Mouse (Mus musculus) bone marrow, adult 2 months (tissue): Measurements from ENCODE around the gene Ubqln2.

Experiments
- CTCF ChIP-seq: fragments of 200-500 bp; IDR thresholded peaks from 2 replicates; pipeline ENCODE4 v1.5.1; 2011; ENCODE audit warnings: low read length, control low read depth; ENCODE audit not compliant: control insufficient read depth, insufficient read depth
- POLR2A ChIP-seq: fragments of 200-500 bp; IDR thresholded peaks from 2 replicates; pipeline ENCODE4 v1.6.1; 2011; ENCODE audit warnings: low read depth, mild to moderate bottlenecking, control low read depth, low read length, borderline replicate concordance; ENCODE audit not compliant: control insufficient read depth

DNA sequence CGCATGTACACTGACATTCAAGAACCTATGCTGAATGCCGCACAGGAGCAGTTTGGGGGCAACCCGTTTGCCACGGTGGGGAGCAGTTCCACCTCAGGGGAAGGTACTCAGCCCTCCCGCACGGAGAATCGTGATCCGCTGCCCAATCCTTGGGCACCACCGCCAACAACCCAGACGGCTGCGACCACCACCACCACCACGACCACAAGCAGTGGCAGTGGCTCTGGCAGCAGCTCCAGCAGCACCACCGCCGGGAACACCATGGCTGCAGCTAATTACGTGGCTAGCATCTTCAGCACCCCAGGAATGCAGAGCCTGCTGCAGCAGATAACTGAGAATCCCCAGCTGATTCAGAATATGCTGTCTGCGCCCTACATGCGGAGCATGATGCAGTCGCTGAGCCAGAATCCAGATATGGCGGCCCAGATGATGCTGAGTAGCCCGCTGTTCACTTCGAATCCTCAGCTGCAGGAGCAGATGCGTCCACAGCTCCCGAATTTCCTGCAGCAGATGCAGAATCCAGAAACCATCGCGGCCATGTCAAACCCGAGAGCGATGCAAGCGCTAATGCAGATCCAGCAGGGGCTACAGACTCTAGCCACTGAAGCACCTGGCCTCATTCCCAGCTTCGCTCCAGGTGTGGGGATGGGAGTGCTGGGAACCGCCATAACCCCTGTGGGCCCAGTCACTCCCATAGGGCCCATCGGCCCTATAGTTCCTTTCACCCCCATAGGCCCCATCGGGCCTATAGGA is 1.4 kb downstream of the Ubqln2 start:
- no peak for TF ChIP-seq CTCF
- TF ChIP-seq POLR2A = no peak
